Mouse (Mus musculus) adipose tissue, adult 10 weeks (tissue): Measurements from ENCODE around the gene Olfr105-ps. TPM values are rescaled to one million over a fixed set of nuclear protein-coding genes. Genes with fewer than 3 reads are reported as not detected.

Experiments
- polyA plus RNA-seq: library from polyadenylated mRNA; stranded (reverse); fragments of 350-450 nt; fragmentation: Illumina TruSeq; extraction: RNeasy Lipid Tissue Mini Kit (QIAGEN cat#74804); gene quantifications from one replicate; pipeline ENCODE4 v1.2.3, GENCODE M21; 2014; ENCODE audit warnings: low read depth, low replicate concordance

Gene Olfr105-ps
- not detected for polyA plus RNA-seq

GRCm38 (mm10) chr17:37378733-37379132, at the start of gene Olfr105-ps:
Olfr105-ps (plus strand) TSS chr17:37379033.

DNA sequence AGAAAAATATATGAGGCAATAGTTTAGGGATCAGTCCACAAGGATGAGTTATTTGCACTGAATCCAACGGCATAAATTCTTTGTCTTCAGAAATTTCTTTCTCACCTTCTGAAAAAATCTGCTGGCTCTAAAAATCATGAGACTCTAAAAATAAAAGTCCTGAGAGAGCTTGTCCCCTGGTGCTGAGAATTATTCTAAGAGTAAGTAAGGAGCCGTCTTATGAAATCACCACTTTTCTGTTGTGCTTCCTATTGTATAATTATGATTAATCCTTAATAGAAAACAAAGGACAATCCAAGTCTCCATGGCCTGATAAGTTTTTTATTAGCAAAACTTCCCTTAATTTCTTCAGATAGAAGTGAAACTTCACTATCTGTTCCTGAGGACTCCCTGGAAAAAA, 39.2 kb upstream of the Olfr105-ps start, which contains the start of gene Olfr103:
Gene Olfr103 (minus strand): TSS at position 101 of the 400 bp plus-strand sequence.

DNA sequence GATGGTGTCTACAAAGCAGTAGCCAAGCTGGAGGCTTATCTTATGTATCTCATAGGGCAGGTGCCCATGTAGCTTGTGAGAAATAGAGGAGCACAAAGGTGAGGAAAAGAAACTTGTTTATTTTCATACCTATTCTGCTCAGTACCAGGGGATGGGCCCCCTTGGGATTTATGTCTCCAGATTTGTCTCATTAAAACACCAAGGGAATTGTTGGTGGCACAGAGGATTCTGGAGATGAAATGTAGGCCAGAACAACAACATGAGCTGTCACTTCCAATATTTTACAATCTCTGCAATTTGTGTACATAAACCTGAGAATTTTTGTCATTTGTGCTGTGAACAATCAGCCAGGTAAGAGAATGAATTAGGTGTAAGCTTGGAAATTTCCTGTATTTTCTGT, 19.6 kb upstream of the Olfr105-ps start, which contains the start of gene Olfr104-ps:
Gene Olfr104-ps (plus strand): TSS at position 301 of the 400 bp plus-strand sequence.

GRCm38 (mm10) chr17:37390093-37390492, 11.3 kb downstream of the Olfr105-ps start, which contains the start of gene Olfr106-ps:
Olfr106-ps (plus strand) TSS chr17:37390393.

GRCm38 (mm10) chr17:37398926-37399325, 20.1 kb downstream of the Olfr105-ps start, which contains the start of gene Olfr107:
Olfr107 (plus strand) TSS chr17:37399226.

Other genes starting within 250 kb of the Olfr105-ps start
- gene Olfr93, start 217.5 kb upstream of the Olfr105-ps start, polyA plus RNA-seq: not detected
- 3.3 TPM for gene Ubd, start 185.1 kb upstream of the Olfr105-ps start, polyA plus RNA-seq
- not detected for gene Olfr94, start 178.0 kb upstream of the Olfr105-ps start, polyA plus RNA-seq
- not detected for gene Olfr95, start 165.9 kb upstream of the Olfr105-ps start, polyA plus RNA-seq
- not detected for gene Olfr96, start 158.9 kb upstream of the Olfr105-ps start, polyA plus RNA-seq
- gene Olfr97, start 141.7 kb upstream of the Olfr105-ps start, polyA plus RNA-seq: not detected
- not detected for gene Olfr98, start 115.3 kb upstream of the Olfr105-ps start, polyA plus RNA-seq
- 8.0 TPM for gene H2-M3, start 108.8 kb upstream of the Olfr105-ps start, polyA plus RNA-seq
- gene Olfr99, start 95.6 kb upstream of the Olfr105-ps start, polyA plus RNA-seq: not detected
- gene Olfr101, start 74.7 kb upstream of the Olfr105-ps start, polyA plus RNA-seq: not detected
- gene Olfr102, start 62.0 kb upstream of the Olfr105-ps start, polyA plus RNA-seq: not detected
- not detected for gene Olfr103, start 39.3 kb upstream of the Olfr105-ps start, polyA plus RNA-seq
- not detected for gene Olfr104-ps, start 19.5 kb upstream of the Olfr105-ps start, polyA plus RNA-seq
- not detected for gene Olfr106-ps, start 11.4 kb downstream of the Olfr105-ps start, polyA plus RNA-seq
- gene Olfr107, start 20.2 kb downstream of the Olfr105-ps start, polyA plus RNA-seq: not detected
- gene Olfr108, start 66.4 kb downstream of the Olfr105-ps start, polyA plus RNA-seq: not detected
- gene Olfr109, start 79.9 kb downstream of the Olfr105-ps start, polyA plus RNA-seq: not detected
- gene H2-M2, start 104.5 kb downstream of the Olfr105-ps start, polyA plus RNA-seq: not detected
- not detected for gene Olfr110, start 113.4 kb downstream of the Olfr105-ps start, polyA plus RNA-seq
- not detected for gene Olfr111, start 129.0 kb downstream of the Olfr105-ps start, polyA plus RNA-seq
- gene Olfr112, start 190.4 kb downstream of the Olfr105-ps start, polyA plus RNA-seq: 0.78 TPM
- gene Olfr113, start 198.6 kb downstream of the Olfr105-ps start, polyA plus RNA-seq: not detected
- gene Olfr114, start 213.7 kb downstream of the Olfr105-ps start, polyA plus RNA-seq: not detected
- gene Olfr115, start 248.1 kb downstream of the Olfr105-ps start, polyA plus RNA-seq: not detected
- not detected for gene Olfr116, start 248.2 kb downstream of the Olfr105-ps start, polyA plus RNA-seq